Mouse (Mus musculus): ENCODE results near the gene Fyn. TPM values are rescaled to one million over a fixed set of nuclear protein-coding genes. Genes with fewer than 3 reads are reported as not detected.
A peak's percentile ranks its signal among the peaks of the same experiment; 100 is the strongest.

Gene Fyn
- polyA plus RNA-seq, 1 experiment from 2014 or later: 44.3 TPM

DNA sequence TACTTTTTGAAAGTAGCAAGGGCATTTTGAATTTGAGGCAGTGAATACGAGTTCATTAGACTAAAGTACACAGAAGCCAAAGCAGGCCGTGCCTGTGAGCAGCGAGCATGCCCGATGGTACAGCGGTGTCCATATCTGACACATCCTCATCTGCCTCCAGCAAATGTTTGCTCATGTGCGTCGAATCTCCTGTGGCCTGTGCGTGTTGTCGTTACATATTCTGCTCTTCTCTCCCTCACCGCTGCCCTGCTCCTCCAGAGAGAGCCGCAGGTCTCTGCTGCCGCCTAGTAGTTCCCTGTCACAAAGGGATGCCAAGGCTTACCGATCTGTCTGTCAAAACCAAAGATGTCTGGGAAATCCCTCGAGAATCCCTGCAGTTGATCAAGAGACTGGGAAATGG, 160.5 kb downstream of the Fyn start:
- DNase-seq (ENCODE audit: low spot score, missing footprints) (no peak), ATAC-seq (ENCODE audit: low FRiP score) (peak; percentile 20; the same call in 1 of the 2 replicates)
- Histone ChIP-seq H3K9me3 (ENCODE audit: control insufficient read depth, low read length) (no peaks in the 10 kb centered on the region), H3K27ac (ENCODE audit: low read depth, low read length) (no peak overlapping the region), H3K36me3 (ENCODE audit: control insufficient read depth, insufficient read depth, low read length) (peaks cover 2% of the 10 kb centered on the region; the same call in 1 of the 2 replicates), H3K27me3 (ENCODE audit: control insufficient read depth, insufficient read depth, low read length) (no peaks in the 10 kb centered on the region), H3K9ac (ENCODE audit: low read length) (no peak overlapping the region), H3K4me1 (ENCODE audit: control insufficient read depth, insufficient read depth, low read length) (peaks cover 9% of the 10 kb centered on the region; the same call in 1 of the 2 replicates), H3K4me3 (ENCODE audit: low read depth, low read length) (no peak overlapping the region), H3K4me2 (no peak overlapping the region)
- 75% methylated on average over 14 of the region's 14 CpGs for WGBS

DNA sequence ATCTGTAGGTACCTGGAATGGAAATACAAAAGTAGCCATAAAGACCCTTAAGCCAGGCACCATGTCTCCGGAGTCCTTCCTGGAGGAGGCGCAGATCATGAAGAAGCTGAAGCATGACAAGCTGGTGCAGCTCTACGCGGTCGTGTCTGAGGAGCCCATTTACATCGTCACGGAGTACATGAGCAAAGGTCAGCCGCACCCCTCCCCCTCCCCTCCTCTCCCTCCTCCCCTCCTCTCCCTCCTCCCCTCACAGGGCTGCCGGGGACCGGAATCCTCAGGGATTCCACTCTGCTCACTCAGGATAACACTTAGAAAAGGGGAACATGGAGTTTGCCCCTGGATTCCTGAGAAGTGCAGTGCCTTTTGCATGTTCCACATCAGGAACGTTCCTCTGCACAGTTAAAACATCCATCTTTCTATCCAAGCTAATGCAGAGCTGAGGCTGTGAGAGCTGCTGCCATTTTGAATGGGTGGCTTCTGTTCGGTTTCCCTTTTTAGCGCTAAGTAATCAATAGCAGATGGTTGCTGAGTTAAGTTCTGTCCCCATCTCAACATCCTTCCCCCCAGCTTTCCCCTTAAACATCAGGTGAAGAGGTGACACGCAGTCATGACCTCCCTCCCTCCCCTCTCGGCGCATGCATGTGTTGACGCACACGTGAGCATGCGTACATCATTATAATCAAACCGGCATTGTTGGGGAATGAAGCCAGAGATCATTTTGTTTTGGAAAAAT, 163.5 kb downstream of the Fyn start:
- no peak overlapping the region for H3K4me2 ChIP-seq
- peaks cover 21% of the 10 kb centered on the region for H3K4me1 ChIP-seq (ENCODE audit: control insufficient read depth, insufficient read depth, low read length)
- no peak overlapping the region for H3K27ac ChIP-seq (ENCODE audit: low read depth, low read length)
- ATAC-seq (ENCODE audit: low FRiP score) (peak; percentile 49), DNase-seq (ENCODE audit: low spot score, missing footprints) (no peak)
- H3K4me3 ChIP-seq (ENCODE audit: low read depth, low read length): no peak overlapping the region
- H3K36me3 ChIP-seq (ENCODE audit: control insufficient read depth, insufficient read depth, low read length): no peaks in the 10 kb centered on the region
- no peaks in the 10 kb centered on the region for H3K27me3 ChIP-seq (ENCODE audit: control insufficient read depth, insufficient read depth, low read length)
- WGBS: 59% methylated on average over 20 of the region's 20 CpGs
- no peak overlapping the region for H3K9ac ChIP-seq (ENCODE audit: low read length)
- no peaks in the 10 kb centered on the region for H3K9me3 ChIP-seq (ENCODE audit: control insufficient read depth, low read length)

DNA sequence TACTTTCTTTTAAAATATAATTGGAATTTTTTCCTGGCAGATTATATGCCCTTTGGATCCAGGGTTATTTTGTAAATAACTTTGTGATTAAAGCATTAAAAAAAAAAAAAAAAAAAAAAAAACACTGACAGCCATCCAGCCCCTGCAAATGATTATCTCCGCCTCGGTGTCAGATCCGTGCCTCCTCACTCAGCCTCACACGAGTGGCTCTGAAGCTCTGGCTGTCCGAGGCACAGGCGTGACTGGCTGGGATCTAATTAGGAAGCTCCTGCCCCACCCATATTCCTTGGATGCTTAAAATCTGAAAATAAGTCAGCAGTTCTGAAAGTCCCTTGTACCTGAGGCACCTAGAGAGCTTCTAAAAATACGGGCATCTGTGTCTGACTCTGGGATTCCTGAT, 164.2 kb downstream of the Fyn start:
- Histone ChIP-seq H3K27ac (ENCODE audit: low read depth, low read length) (no peak overlapping the region), H3K9me3 (ENCODE audit: control insufficient read depth, low read length) (no peaks in the 10 kb centered on the region), H3K4me1 (ENCODE audit: control insufficient read depth, insufficient read depth, low read length) (peaks cover 21% of the 10 kb centered on the region), H3K4me2 (no peak overlapping the region), H3K27me3 (ENCODE audit: control insufficient read depth, insufficient read depth, low read length) (no peaks in the 10 kb centered on the region), H3K36me3 (ENCODE audit: control insufficient read depth, insufficient read depth, low read length) (no peaks in the 10 kb centered on the region), H3K4me3 (ENCODE audit: low read depth, low read length) (no peak overlapping the region), H3K9ac (ENCODE audit: low read length) (no peak overlapping the region)
- ATAC-seq (ENCODE audit: low FRiP score): no peak
- DNase-seq (ENCODE audit: low spot score, missing footprints): no peak
- WGBS: 62% methylated on average over 7 of the region's 7 CpGs

DNA sequence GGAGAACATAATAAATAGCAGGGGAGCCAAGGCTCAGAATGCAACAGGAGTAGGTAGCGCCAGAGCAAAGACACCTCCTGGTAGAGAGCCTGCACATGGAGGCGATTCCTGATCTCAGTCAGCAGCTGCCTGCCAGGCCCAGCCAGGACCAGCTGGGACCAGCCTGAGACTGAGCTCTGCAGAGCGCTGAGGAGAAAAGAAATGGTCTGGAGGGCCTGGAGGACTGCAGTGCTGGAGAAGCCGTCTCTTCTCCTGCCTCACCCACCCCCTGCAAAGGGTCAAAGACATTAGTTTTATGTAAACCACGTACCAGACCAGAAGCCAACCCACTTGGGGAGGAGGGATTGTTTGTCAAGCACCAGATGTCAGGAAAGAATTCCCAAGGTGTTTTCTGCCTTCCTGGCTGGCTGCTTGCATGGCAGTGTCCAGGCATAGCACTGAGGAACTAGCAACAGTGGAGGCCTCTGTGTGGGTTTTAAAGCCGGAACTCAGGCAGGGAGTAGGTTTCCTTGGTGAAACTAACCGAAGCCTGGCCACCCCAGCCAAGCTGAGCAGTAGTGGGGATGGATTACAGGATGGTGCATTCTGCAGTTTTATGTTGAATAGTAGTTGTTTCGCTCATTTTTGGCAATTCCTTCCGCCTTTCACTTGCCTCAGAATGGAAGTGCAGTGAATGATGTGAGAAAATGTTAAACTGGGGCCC, 165.8 kb downstream of the Fyn start:
- H3K4me1 ChIP-seq (ENCODE audit: control insufficient read depth, insufficient read depth, low read length): peaks cover 26% of the 10 kb centered on the region
- no peaks in the 10 kb centered on the region for H3K36me3 ChIP-seq (ENCODE audit: control insufficient read depth, insufficient read depth, low read length)
- DNase-seq (ENCODE audit: low spot score, missing footprints) (no peak), ATAC-seq (ENCODE audit: low FRiP score) (peak; percentile 66)
- no peak overlapping the region for H3K9ac ChIP-seq (ENCODE audit: low read length)
- no peaks in the 10 kb centered on the region for H3K9me3 ChIP-seq (ENCODE audit: control insufficient read depth, low read length)
- 68% methylated on average over 9 of the region's 9 CpGs for WGBS
- no peaks in the 10 kb centered on the region for H3K27me3 ChIP-seq (ENCODE audit: control insufficient read depth, insufficient read depth, low read length)
- H3K27ac ChIP-seq (ENCODE audit: low read depth, low read length): peak overlapping the region; percentile 41
- H3K4me2 ChIP-seq: no peak overlapping the region
- H3K4me3 ChIP-seq (ENCODE audit: low read depth, low read length): no peak overlapping the region

DNA sequence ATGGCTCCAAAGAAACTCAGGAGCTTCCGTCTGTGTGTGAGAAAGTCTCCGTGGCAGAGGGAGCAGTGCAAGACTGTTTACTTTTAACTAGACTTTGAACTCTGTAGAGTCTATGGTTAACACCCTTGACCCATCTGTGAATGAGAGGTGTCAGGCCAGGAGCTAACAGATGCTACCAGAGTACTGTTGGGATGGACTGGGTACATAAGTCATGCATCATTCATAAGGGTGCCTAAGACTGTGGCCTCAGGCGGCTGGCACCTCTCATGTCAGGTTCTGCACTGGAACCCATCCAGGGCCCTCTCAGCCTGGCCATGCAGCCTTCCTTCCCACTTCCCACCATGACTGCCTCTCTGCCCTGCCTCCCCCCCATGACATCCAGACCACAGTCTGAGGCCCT, 166.7 kb downstream of the Fyn start:
- H3K4me2 ChIP-seq: no peak overlapping the region
- H3K4me1 ChIP-seq (ENCODE audit: control insufficient read depth, insufficient read depth, low read length): peaks cover 35% of the 10 kb centered on the region
- H3K9me3 ChIP-seq (ENCODE audit: control insufficient read depth, low read length): no peaks in the 10 kb centered on the region
- no peak overlapping the region for H3K4me3 ChIP-seq (ENCODE audit: low read depth, low read length)
- no peaks in the 10 kb centered on the region for H3K36me3 ChIP-seq (ENCODE audit: control insufficient read depth, insufficient read depth, low read length)
- DNase-seq (ENCODE audit: low spot score, missing footprints) (no peak), ATAC-seq (ENCODE audit: low FRiP score) (no peak)
- H3K9ac ChIP-seq (ENCODE audit: low read length): no peak overlapping the region
- no peaks in the 10 kb centered on the region for H3K27me3 ChIP-seq (ENCODE audit: control insufficient read depth, insufficient read depth, low read length)
- H3K27ac ChIP-seq (ENCODE audit: low read depth, low read length): 0 out of 2 replicates have a peak overlapping the region, but pooled peaks have one; percentile 22
- WGBS: 69% methylated on average over 3 of the region's 3 CpGs

DNA sequence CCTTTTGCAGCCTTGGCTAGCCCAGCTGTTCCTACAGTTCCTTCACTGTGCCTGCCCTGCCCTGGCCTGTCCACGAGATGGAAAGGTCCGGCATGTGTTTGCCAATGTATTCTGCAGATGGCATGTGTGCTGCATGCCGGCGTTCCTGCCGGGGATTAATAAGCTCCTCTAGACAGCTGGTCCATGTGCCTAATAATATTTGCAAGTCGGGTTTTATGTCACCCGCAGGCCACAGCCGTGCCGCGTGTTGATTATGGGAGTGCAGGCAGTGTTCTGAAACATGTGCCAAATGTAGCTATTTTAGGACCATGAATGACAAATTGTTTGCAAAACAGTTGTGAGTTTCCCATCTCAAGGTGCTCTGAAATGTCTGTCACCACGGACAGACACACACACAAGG, 167.6 kb downstream of the Fyn start:
- no peak overlapping the region for H3K27ac ChIP-seq (ENCODE audit: low read depth, low read length)
- ATAC-seq (ENCODE audit: low FRiP score) (no peak), DNase-seq (ENCODE audit: low spot score, missing footprints) (no peak)
- 79% methylated on average over 11 of the region's 11 CpGs for WGBS
- no peaks in the 10 kb centered on the region for H3K9me3 ChIP-seq (ENCODE audit: control insufficient read depth, low read length)
- no peak overlapping the region for H3K4me2 ChIP-seq
- H3K27me3 ChIP-seq (ENCODE audit: control insufficient read depth, insufficient read depth, low read length): no peaks in the 10 kb centered on the region
- no peaks in the 10 kb centered on the region for H3K36me3 ChIP-seq (ENCODE audit: control insufficient read depth, insufficient read depth, low read length)
- peaks cover 38% of the 10 kb centered on the region for H3K4me1 ChIP-seq (ENCODE audit: control insufficient read depth, insufficient read depth, low read length)
- no peak overlapping the region for H3K4me3 ChIP-seq (ENCODE audit: low read depth, low read length)
- no peak overlapping the region for H3K9ac ChIP-seq (ENCODE audit: low read length)

DNA sequence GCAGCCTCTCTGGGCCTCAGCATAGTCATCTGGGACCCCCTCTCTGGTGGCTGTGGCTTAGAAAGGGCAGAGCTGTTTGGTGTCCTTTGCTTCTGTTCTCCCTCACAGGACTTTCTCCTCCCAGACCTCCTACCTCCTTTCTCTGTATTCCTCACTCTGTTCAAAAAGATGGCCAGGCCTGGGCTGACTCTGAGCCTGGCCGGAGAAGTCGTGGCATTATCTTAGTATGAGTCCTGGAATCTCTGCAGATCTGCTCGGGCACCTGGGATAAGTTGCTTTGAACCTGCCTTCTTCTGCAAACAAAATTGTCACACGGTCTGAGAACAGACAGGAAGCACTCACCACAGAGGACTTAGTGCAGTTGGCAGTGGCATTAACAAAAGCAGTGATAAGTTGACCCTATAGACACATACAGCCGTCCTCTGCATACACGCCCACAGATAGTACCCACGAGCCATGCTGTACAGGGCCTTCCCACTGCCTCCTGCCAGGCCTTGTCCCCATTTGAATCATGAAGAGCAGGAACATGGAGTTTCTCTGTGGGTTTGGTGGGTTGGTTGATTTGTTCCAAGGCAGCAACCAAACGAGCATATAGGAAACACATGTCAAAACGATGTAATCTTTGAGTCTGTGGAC, 171.5 kb downstream of the Fyn start:
- Histone ChIP-seq H3K9ac (ENCODE audit: low read length) (peak overlapping the region; percentile 27; the same call in 1 of the 2 replicates), H3K9me3 (ENCODE audit: control insufficient read depth, low read length) (no peaks in the 10 kb centered on the region), H3K4me1 (ENCODE audit: control insufficient read depth, insufficient read depth, low read length) (peaks cover 49% of the 10 kb centered on the region), H3K36me3 (ENCODE audit: control insufficient read depth, insufficient read depth, low read length) (no peaks in the 10 kb centered on the region), H3K27me3 (ENCODE audit: control insufficient read depth, insufficient read depth, low read length) (no peaks in the 10 kb centered on the region), H3K4me2 (no peak overlapping the region), H3K27ac (ENCODE audit: low read depth, low read length) (peak overlapping the region; percentile 77), H3K4me3 (ENCODE audit: low read depth, low read length) (no peak overlapping the region)
- ATAC-seq (ENCODE audit: low FRiP score): no peak
- no peak for DNase-seq (ENCODE audit: low spot score, missing footprints)
- WGBS: 45% methylated on average over 9 of the region's 9 CpGs

DNA sequence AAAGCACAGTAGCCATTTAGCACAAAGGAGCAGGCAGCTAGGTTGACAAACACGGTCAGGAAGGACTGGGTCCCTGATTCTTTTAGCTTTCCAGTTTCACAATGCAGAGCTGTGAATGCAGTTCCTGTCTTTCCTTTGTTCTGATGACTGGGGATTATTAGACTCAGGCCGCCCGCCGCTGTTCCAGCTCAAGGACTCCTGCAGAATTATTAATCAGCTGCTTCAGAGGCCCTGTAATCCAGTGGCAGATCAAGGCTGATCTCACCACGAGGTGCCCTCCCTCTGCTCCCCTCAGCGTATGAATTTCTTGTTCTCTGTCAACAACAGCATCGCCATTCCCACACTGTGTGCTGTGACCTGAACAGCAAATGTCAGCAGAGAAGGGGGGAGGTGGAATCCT, 172.3 kb downstream of the Fyn start:
- DNase-seq (ENCODE audit: low spot score, missing footprints): no peak
- Histone ChIP-seq H3K9me3 (ENCODE audit: control insufficient read depth, low read length) (no peaks in the 10 kb centered on the region), H3K4me2 (no peak overlapping the region), H3K27ac (ENCODE audit: low read depth, low read length) (peak overlapping the region; percentile 94), H3K27me3 (ENCODE audit: control insufficient read depth, insufficient read depth, low read length) (no peaks in the 10 kb centered on the region), H3K36me3 (ENCODE audit: control insufficient read depth, insufficient read depth, low read length) (no peaks in the 10 kb centered on the region), H3K9ac (ENCODE audit: low read length) (peak overlapping the region; percentile 52), H3K4me1 (ENCODE audit: control insufficient read depth, insufficient read depth, low read length) (peaks cover 43% of the 10 kb centered on the region), H3K4me3 (ENCODE audit: low read depth, low read length) (no peak overlapping the region)
- WGBS: 5% methylated on average over 7 of the region's 7 CpGs
- ATAC-seq (ENCODE audit: low FRiP score): peak; percentile 93

DNA sequence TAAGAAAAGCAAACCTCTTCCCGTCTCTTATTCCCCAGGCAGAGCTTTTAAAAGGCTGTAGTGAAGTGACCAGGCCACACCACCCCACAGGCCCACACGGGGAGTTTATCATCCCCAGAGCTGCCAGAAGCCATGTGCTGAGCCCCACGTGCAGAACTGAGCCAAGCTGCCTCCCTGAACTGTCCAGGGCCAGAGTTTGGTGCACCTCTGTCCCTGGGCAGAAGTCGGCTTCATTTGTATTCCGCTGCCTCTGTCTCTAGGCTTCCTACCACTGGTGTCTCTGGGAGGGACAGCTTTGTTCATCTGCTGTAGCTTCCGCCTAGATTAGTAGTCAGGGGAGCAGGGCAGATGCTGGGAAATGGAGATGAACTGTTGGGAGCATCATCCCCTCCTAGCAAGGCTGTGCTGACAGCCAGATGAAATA, 172.8 kb downstream of the Fyn start:
- H3K27me3 ChIP-seq (ENCODE audit: control insufficient read depth, insufficient read depth, low read length): no peaks in the 10 kb centered on the region
- ATAC-seq (ENCODE audit: low FRiP score) (peak; percentile 82), DNase-seq (ENCODE audit: low spot score, missing footprints) (peak; percentile 97)
- H3K4me3 ChIP-seq (ENCODE audit: low read depth, low read length): no peak overlapping the region
- no peaks in the 10 kb centered on the region for H3K36me3 ChIP-seq (ENCODE audit: control insufficient read depth, insufficient read depth, low read length)
- H3K4me2 ChIP-seq: no peak overlapping the region
- peak overlapping the region; percentile 52 for H3K9ac ChIP-seq (ENCODE audit: low read length)
- no peaks in the 10 kb centered on the region for H3K9me3 ChIP-seq (ENCODE audit: control insufficient read depth, low read length)
- WGBS: 13% methylated on average over 6 of the region's 6 CpGs
- peaks cover 40% of the 10 kb centered on the region for H3K4me1 ChIP-seq (ENCODE audit: control insufficient read depth, insufficient read depth, low read length)
- peak overlapping the region; percentile 94 for H3K27ac ChIP-seq (ENCODE audit: low read depth, low read length)

Data from midbrain, embryonic 11.5 days (tissue).